In genomic region chr17:67499783-67500641, GRCm38 (mm10) we compare ENCODE assay signal across 11 mouse cellular contexts.
A peak's percentile ranks its signal among the peaks of the same experiment; 100 is the strongest.
DNase-seq lines count a peak whose midpoint lies in the region; ATAC-seq and TF ChIP-seq lines count a peak whose summit lies in the region.
"Had no signal": no experiment of that assay in that cellular context is flagged by ENCODE, and none has a peak within 500 bp of the region (broad histone marks: within the 10 kb centered on the region; RNA-seq: fewer than 3 reads in every experiment).

No protein-coding gene starts in this region.

- peak; percentile 70 for ATAC-seq in frontal cortex, adult (ENCODE audit: low TSS enrichment)

- peaks cover 63% of the 10 kb centered on the region for H3K4me1 ChIP-seq in midbrain, embryonic 10.5 days
- H3K4me1 ChIP-seq in thymus, adult 2 months (replicated peaks; ENCODE audit: control insufficient read depth, insufficient read depth, low read length), result no peaks in the 10 kb centered on the region; the same call in 1 of the 2 replicates

- no peaks in the 10 kb centered on the region for H3K36me3 ChIP-seq in midbrain, embryonic 10.5 days
- no peaks in the 10 kb centered on the region for H3K36me3 ChIP-seq in thymus, adult 2 months (ENCODE audit: control insufficient read depth, insufficient read depth, low read length)

- 53% methylated on average over 28 of the region's 28 CpGs for WGBS in midbrain, embryonic 10.5 days
- 95% methylated on average over 28 of the region's 28 CpGs for WGBS in thymus, adult 2 months

- no peaks in the 10 kb centered on the region for H3K9me3 ChIP-seq in midbrain, embryonic 10.5 days (replicated peaks)

- TF ChIP-seq POLR2A in thymus, adult 2 months (IDR thresholded peaks at IDR 0.05; ENCODE audit: control insufficient read depth, extremely low read depth, insufficient read depth, low read length, poor library complexity), result no peak

- H3K4me3 ChIP-seq in midbrain, embryonic 10.5 days, result peak overlapping the region; percentile 38
- H3K4me3 ChIP-seq in thymus, adult 2 months (ENCODE audit: control insufficient read depth, insufficient read depth, low read length), result no peak overlapping the region

- no peaks in the 10 kb centered on the region; the same call in 1 of the 2 replicates for H3K27me3 ChIP-seq in midbrain, embryonic 10.5 days (ENCODE audit: low read depth, poor library complexity, severe bottlenecking)
- H3K27me3 ChIP-seq in thymus, adult 2 months (ENCODE audit: control insufficient read depth, insufficient read depth, low read length), result no peaks in the 10 kb centered on the region
- H3K27me3 ChIP-seq: CH12.LX had no signal

- no peak for TF ChIP-seq CTCF in thymus, adult 2 months (IDR thresholded peaks at IDR 0.05; ENCODE audit: borderline replicate concordance, control insufficient read depth, extremely low read depth, insufficient read depth, low read length, poor library complexity)

- H3K27ac ChIP-seq in midbrain, embryonic 10.5 days (replicated peaks), result peak overlapping the region; percentile 70
- H3K27ac ChIP-seq in thymus, adult 2 months (ENCODE audit: control insufficient read depth, insufficient read depth, low read length), result no peak overlapping the region

- DNase-seq in right cerebral cortex, postnatal 25 days, result peak; percentile 11
- no peak for DNase-seq in right cerebral cortex, postnatal 14 days
- peak; percentile 63 for DNase-seq in midbrain, embryonic 10.5 days (ENCODE audit: low spot score)
- DNase-seq in kidney, postnatal 25 days, result no peak
- no peak for DNase-seq in thymus, postnatal 36 days
- no peak for DNase-seq in thymus, adult 2 months
- DNase-seq in kidney, adult 18-20 months, result no peak
- DNase-seq: heart, postnatal 4 days; thymus, adult 18-20 months had no signal

Comparison
In these comparisons a context has a peak if more than half of its experiments do, and no peak if none do; other contexts are left out.
1. DNase-seq: peak in right cerebral cortex, postnatal 25 days (single experiment) and midbrain, embryonic 10.5 days (single experiment); none in right cerebral cortex, postnatal 14 days (single experiment), kidney, postnatal 25 days (0 of 2), thymus, postnatal 36 days (0 of 2), thymus, adult 2 months (single experiment) and kidney, adult 18-20 months (single experiment).